In genomic region chr7:6170871-6171270, GRCm38 (mm10) we compare ENCODE assay signal across 10 mouse cellular contexts. TPM values are rescaled to one million over a fixed set of nuclear protein-coding genes. Genes with fewer than 3 reads are reported as not detected.
DNase-seq lines count a peak whose midpoint lies in the region; ATAC-seq and TF ChIP-seq lines count a peak whose summit lies in the region.
"Had no signal": no experiment of that assay in that cellular context is flagged by ENCODE, and none has a peak within 500 bp of the region (broad histone marks: within the 10 kb centered on the region; RNA-seq: fewer than 3 reads in every experiment).

No protein-coding gene starts in this region.

- WGBS in heart, embryonic 11.5 days (ENCODE audit: insufficient replicate concordance) = 53% methylated on average over 6 of the region's 6 CpGs
- WGBS in forebrain, embryonic 15.5 days = 49% methylated on average over 6 of the region's 6 CpGs
- 43% methylated on average over 6 of the region's 6 CpGs for WGBS in liver, embryonic 16.5 days (ENCODE audit: insufficient replicate concordance)

- DNase-seq in heart, postnatal 4 days = no peak
- DNase-seq in CH12.LX (ENCODE audit: extremely low read depth) = no peak
- DNase-seq in layer of hippocampus, adult 9-11 months = no peak
- DNase-seq in c-Kit-positive CD71-positive TER-119-positive erythroid progenitor cells, embryonic 14.5 days (ENCODE audit: low spot score) = no peak

- 0 out of 2 replicates have a peak overlapping the region, but pooled peaks have one; percentile 78 for H3K27ac ChIP-seq in heart, embryonic 11.5 days (ENCODE audit: low read depth, low read length)
- H3K27ac ChIP-seq in CH12.LX (ENCODE audit: insufficient read depth, low read depth) = no peak overlapping the region
- H3K27ac ChIP-seq in forebrain, embryonic 15.5 days (replicated peaks) = peak overlapping the region; percentile 88
- peak overlapping the region; percentile 76 for H3K27ac ChIP-seq in liver, embryonic 16.5 days (ENCODE audit: low read length)

- no peaks in the 10 kb centered on the region; the same call in 1 of the 2 replicates for H3K79me2 ChIP-seq in CH12.LX (replicated peaks; ENCODE audit: control insufficient read depth, extremely low read depth, insufficient read depth, poor library complexity, severe bottlenecking)

- in situ Hi-C loops in CH12.LX (cut with MboI; ENCODE audit: low pct_ligation_motif_present, low pct_unique_long_range_greater_than_20kb, low sequenced_read_pairs) = no loop called here

- peak overlapping the region; percentile 72; the same call in 1 of the 2 replicates for H3K9ac ChIP-seq in heart, embryonic 11.5 days (ENCODE audit: low read depth, low read length)
- H3K9ac ChIP-seq in CH12.LX (ENCODE audit: insufficient read depth, low read depth) = no peak overlapping the region; the same call in 1 of the 2 replicates
- H3K9ac ChIP-seq in forebrain, embryonic 15.5 days (replicated peaks) = peak overlapping the region; percentile 61
- peak overlapping the region; percentile 63; the same call in 1 of the 2 replicates for H3K9ac ChIP-seq in liver, embryonic 16.5 days (ENCODE audit: low read depth, low read length)

- TF ChIP-seq RAD21 in CH12.LX (IDR thresholded peaks at IDR 0.05; ENCODE audit: low read depth, low read length) = no peak

- no peak for ATAC-seq in heart, embryonic 11.5 days (replicated peaks; ENCODE audit: insufficient number of reproducible peaks, low FRiP score, low TSS enrichment)
- ATAC-seq in forebrain, embryonic 15.5 days (replicated peaks) = no peak
- no peak for ATAC-seq in liver, embryonic 16.5 days (ENCODE audit: low read depth)
- ATAC-seq in megakaryocyte progenitor cell, adult 5-6 weeks (replicated peaks; ENCODE audit: poor library complexity) = no peak

- H3K27me3 ChIP-seq in heart, embryonic 11.5 days (ENCODE audit: control insufficient read depth, insufficient read depth, low read length) = no peaks in the 10 kb centered on the region; the same call in 1 of the 2 replicates
- no peaks in the 10 kb centered on the region for H3K27me3 ChIP-seq in CH12.LX (replicated peaks)
- no peaks in the 10 kb centered on the region for H3K27me3 ChIP-seq in forebrain, embryonic 15.5 days
- no peaks in the 10 kb centered on the region for H3K27me3 ChIP-seq in liver, embryonic 16.5 days (ENCODE audit: control insufficient read depth, insufficient read depth, low read depth, low read length)

- dilution Hi-C loops in CH12.LX (cut with MboI; ENCODE audit: extremely low pct_ligation_motif_present, extremely low pct_unique_long_range_greater_than_20kb, low sequenced_read_pairs) = no loop called here

- peak overlapping the region; percentile 75 for H3K4me3 ChIP-seq in heart, embryonic 11.5 days (ENCODE audit: low read depth, low read length)
- H3K4me3 ChIP-seq in CH12.LX (replicated peaks in 1 of 3; ENCODE audit: low read depth in 2 of 3, low read length in 2 of 3, poor library complexity in 1 of 3) = peak overlapping the region in 2 of 3 experiments; percentile 60 to 74
- peak overlapping the region; percentile 63 for H3K4me3 ChIP-seq in forebrain, embryonic 15.5 days
- H3K4me3 ChIP-seq in liver, embryonic 16.5 days (ENCODE audit: low read depth, low read length) = peak overlapping the region; percentile 65

- peak overlapping the region; percentile 93 for H3K4me2 ChIP-seq in heart, embryonic 11.5 days
- peak overlapping the region; percentile 93 for H3K4me2 ChIP-seq in CH12.LX (ENCODE audit: insufficient read depth, low read depth, poor library complexity, severe bottlenecking)
- peak overlapping the region; percentile 62 for H3K4me2 ChIP-seq in forebrain, embryonic 15.5 days (replicated peaks)
- H3K4me2 ChIP-seq in liver, embryonic 16.5 days (ENCODE audit: low read depth, low read length) = peak overlapping the region; percentile 95

- H3K9me3 ChIP-seq in heart, embryonic 11.5 days (replicated peaks; ENCODE audit: control insufficient read depth, low read length) = no peaks in the 10 kb centered on the region
- no peaks in the 10 kb centered on the region for H3K9me3 ChIP-seq in CH12.LX (replicated peaks; ENCODE audit: low read length)
- H3K9me3 ChIP-seq in forebrain, embryonic 15.5 days = no peaks in the 10 kb centered on the region
- no peaks in the 10 kb centered on the region for H3K9me3 ChIP-seq in liver, embryonic 16.5 days (replicated peaks; ENCODE audit: control insufficient read depth, low read length)

- no peaks in the 10 kb centered on the region for H3K36me3 ChIP-seq in heart, embryonic 11.5 days (ENCODE audit: control insufficient read depth, insufficient read depth, low read length)
- peaks cover 0 to 14% of the 10 kb centered on the region in 2 experiments for H3K36me3 ChIP-seq in CH12.LX (replicated peaks in 1 of 2; ENCODE audit: control insufficient read depth in 1 of 2, insufficient read depth in 1 of 2, low read length in 1 of 2)
- peaks cover 3% of the 10 kb centered on the region; the same call in 1 of the 2 replicates for H3K36me3 ChIP-seq in forebrain, embryonic 15.5 days
- no peaks in the 10 kb centered on the region for H3K36me3 ChIP-seq in liver, embryonic 16.5 days (ENCODE audit: control insufficient read depth, insufficient read depth)

- TF ChIP-seq EP300 in CH12.LX (IDR thresholded peaks at IDR 0.05; ENCODE audit: low read length) = 0 out of 2 replicates have a peak, but pooled peaks have one; percentile 20

- H3K4me1 ChIP-seq in heart, embryonic 11.5 days (ENCODE audit: control insufficient read depth, insufficient read depth, low read length) = peaks cover 7% of the 10 kb centered on the region; the same call in 1 of the 2 replicates
- peaks cover 4 to 16% of the 10 kb centered on the region in 2 experiments for H3K4me1 ChIP-seq in CH12.LX (ENCODE audit: control insufficient read depth in 1 of 2, insufficient read depth in 2 of 2)
- H3K4me1 ChIP-seq in forebrain, embryonic 15.5 days = peaks cover 19% of the 10 kb centered on the region
- peaks cover 19% of the 10 kb centered on the region for H3K4me1 ChIP-seq in liver, embryonic 16.5 days (ENCODE audit: control insufficient read depth, low read depth, low read length)

- TF ChIP-seq POLR2A in CH12.LX (IDR thresholded peaks at IDR 0.05; ENCODE audit: low read depth, low read length) = no peak

- no peak for TF ChIP-seq CTCF in CH12.LX (conservative IDR thresholded peaks at IDR 0.05 in 1 of 2, IDR thresholded peaks at IDR 0.05 in 1 of 2; ENCODE audit: low read depth in 2 of 2, low read length in 2 of 2)

TF ChIP-seq in CH12.LX, 34 proteins besides CTCF, POLR2A, EP300 and RAD21:
- no peak for TF ChIP-seq JUND (conservative IDR thresholded peaks at IDR 0.05; ENCODE audit: low read depth, low read length)
- TF ChIP-seq CHD2 (IDR thresholded peaks at IDR 0.05; ENCODE audit: low read length) = no peak
- TF ChIP-seq ETS1 (conservative IDR thresholded peaks at IDR 0.05; ENCODE audit: low read depth, low read length) = no peak
- TF ChIP-seq ZKSCAN1 (IDR thresholded peaks at IDR 0.05; ENCODE audit: borderline replicate concordance, low read depth, low read length) = no peak
- no peak for TF ChIP-seq IRF4 (IDR thresholded peaks at IDR 0.05; ENCODE audit: low read depth, low read length)
- no peak for TF ChIP-seq ZNF384 (IDR thresholded peaks at IDR 0.05; ENCODE audit: low read depth, low read length)

RNA-seq across cellular contexts. Expression of gene Zfp444, which starts 1.2 kb away (rescaled TPM):
- polyA plus RNA-seq in heart, embryonic 11.5 days (2014; fragmentation: Nextera tagmentation; extraction: Ambion mirVana) = 30.9 and 31.4 TPM in 2 replicates
- total RNA-seq in heart, postnatal 4 days (2021) = 10 to 100 TPM; 11.8 to 15.2 TPM
- 18.1 and 18.2 TPM in 2 replicates for total RNA-seq in CH12.LX (2012; rRNA removed)
- 13.4 and 16.0 TPM in 2 replicates for total RNA-seq in CH12.LX (2014; rRNA removed)
- polyA plus RNA-seq in CH12.LX (2012; ENCODE audit: insufficient read length, low read depth) = 22.0 and 23.3 TPM in 2 replicates
- polyA plus RNA-seq in forebrain, embryonic 15.5 days (2015; fragmentation: Nextera tagmentation; extraction: Ambion mirVana) = 111 and 112 TPM in 2 replicates
- polyA plus RNA-seq in liver, embryonic 16.5 days (2015; fragmentation: Nextera tagmentation; extraction: Ambion mirVana) = 16.1 and 16.6 TPM in 2 replicates
- 4.1 and 6.2 TPM in 2 replicates for total RNA-seq in megakaryocyte progenitor cell, adult 5-6 weeks (2015)
- total RNA-seq in megakaryocyte progenitor cell, adult 5-6 weeks (2017) = 16.4 and 20.9 TPM in 2 replicates

RNA-seq across cellular contexts. Expression of gene Zfp787, which starts 15.1 kb away (rescaled TPM):
- 9.0 and 13.3 TPM in 2 replicates for polyA plus RNA-seq in heart, embryonic 11.5 days (2014; fragmentation: Nextera tagmentation; extraction: Ambion mirVana)
- 10 to 100 TPM; 43.4 to 50.3 TPM for total RNA-seq in heart, postnatal 4 days (2021)
- total RNA-seq in CH12.LX (2012; rRNA removed) (24.8 and 28.3 TPM in 2 replicates), CH12.LX (2014; rRNA removed) (17.5 and 22.1 TPM in 2 replicates)
- polyA plus RNA-seq in CH12.LX (2012; ENCODE audit: insufficient read length, low read depth) = 19.0 and 19.3 TPM in 2 replicates
- polyA plus RNA-seq in forebrain, embryonic 15.5 days (2015; fragmentation: Nextera tagmentation; extraction: Ambion mirVana) = 23.7 and 25.5 TPM in 2 replicates
- polyA plus RNA-seq in liver, embryonic 16.5 days (2015; fragmentation: Nextera tagmentation; extraction: Ambion mirVana) = 9.7 and 10.0 TPM in 2 replicates
- total RNA-seq in megakaryocyte progenitor cell, adult 5-6 weeks (2015) = 14.3 and 17.8 TPM in 2 replicates
- total RNA-seq in megakaryocyte progenitor cell, adult 5-6 weeks (2017) = 20.4 and 24.8 TPM in 2 replicates

RNA-seq across cellular contexts. Expression of gene Galp, which starts 26.0 kb away (rescaled TPM):
- polyA plus RNA-seq in heart, embryonic 11.5 days (2014; fragmentation: Nextera tagmentation; extraction: Ambion mirVana) = not detected in 2 replicates
- total RNA-seq in heart, postnatal 4 days (2021) = not detected
- total RNA-seq in CH12.LX (2012; rRNA removed) (not detected in 2 replicates), CH12.LX (2014; rRNA removed) (not detected in 2 replicates)
- not detected in 2 replicates for polyA plus RNA-seq in CH12.LX (2012; ENCODE audit: insufficient read length, low read depth)
- polyA plus RNA-seq in forebrain, embryonic 15.5 days (2015; fragmentation: Nextera tagmentation; extraction: Ambion mirVana) = not detected in 2 replicates
- not detected in 2 replicates for polyA plus RNA-seq in liver, embryonic 16.5 days (2015; fragmentation: Nextera tagmentation; extraction: Ambion mirVana)
- total RNA-seq in megakaryocyte progenitor cell, adult 5-6 weeks (2015) = not detected in 2 replicates
- total RNA-seq in megakaryocyte progenitor cell, adult 5-6 weeks (2017) = not detected in 2 replicates
- total RNA-seq: common myeloid progenitor, adult 5-6 weeks; left cerebral cortex, postnatal 25 days had no signal

RNA-seq across cellular contexts. Expression of gene Zscan5b, which starts 51.2 kb away (rescaled TPM):
- not detected in 2 replicates for polyA plus RNA-seq in heart, embryonic 11.5 days (2014; fragmentation: Nextera tagmentation; extraction: Ambion mirVana)
- not detected for total RNA-seq in heart, postnatal 4 days (2021)
- total RNA-seq in CH12.LX (2012; rRNA removed) (not detected in 2 replicates), CH12.LX (2014; rRNA removed) (not detected in 2 replicates)
- not detected in 2 replicates for polyA plus RNA-seq in CH12.LX (2012; ENCODE audit: insufficient read length, low read depth)
- not detected in 2 replicates for polyA plus RNA-seq in forebrain, embryonic 15.5 days (2015; fragmentation: Nextera tagmentation; extraction: Ambion mirVana)
- not detected in 2 replicates for polyA plus RNA-seq in liver, embryonic 16.5 days (2015; fragmentation: Nextera tagmentation; extraction: Ambion mirVana)
- not detected in 2 replicates for total RNA-seq in megakaryocyte progenitor cell, adult 5-6 weeks (2015)
- total RNA-seq in megakaryocyte progenitor cell, adult 5-6 weeks (2017) = not detected in 2 replicates
- total RNA-seq: common myeloid progenitor, adult 5-6 weeks; left cerebral cortex, postnatal 25 days had no signal
